Mouse (Mus musculus) embryonic facial prominence, embryonic 10.5 days (tissue): ENCODE data around the gene Sh3gl1. TPM values are rescaled to one million over a fixed set of nuclear protein-coding genes. Genes with fewer than 3 reads are reported as not detected.
"Not testable (repeated sequence)": the region's sequence is repeated elsewhere in the genome, so short reads cannot be mapped to it uniquely, and the experiment has no call there.

Source experiments
- DNase-seq: peaks from one replicate; pipeline ENCODE4 v3.0.0-alpha.2; 2017; ENCODE audit warnings: low spot score
- H3K27ac ChIP-seq: fragments of 300-500 bp; sonication (generic); replicated peaks from 2 replicates; pipeline ENCODE4 v1.5.1; 2016; ENCODE audit warnings: mild to moderate bottlenecking
- H3K27me3 ChIP-seq: fragments of 300-500 bp; sonication (generic); replicated peaks from 2 replicates; pipeline ENCODE4 v1.6.1; 2016; ENCODE audit warnings: low read depth, mild to moderate bottlenecking; ENCODE audit not compliant: poor library complexity, severe bottlenecking
- H3K36me3 ChIP-seq: fragments of 300-500 bp; sonication (generic); replicated peaks from 2 replicates; pipeline ENCODE4 v1.6.1; 2016; ENCODE audit warnings: mild to moderate bottlenecking, moderate library complexity
- H3K4me1 ChIP-seq: fragments of 300-500 bp; sonication (generic); 2 replicates; pipeline ENCODE4 v1.6.1; 2016
- H3K4me3 ChIP-seq: fragments of 300-500 bp; sonication (generic); 2 replicates; pipeline ENCODE4 v1.5.1; 2016; ENCODE audit warnings: mild to moderate bottlenecking, moderate library complexity
- H3K9me3 ChIP-seq: fragments of 300-500 bp; sonication (generic); 2 replicates; pipeline ENCODE4 v1.6.1; 2016; ENCODE audit warnings: mild to moderate bottlenecking
- WGBS: fragments of 180-500 bp; shearing (Covaris S2); methylation state at CpG from one replicate; pipeline ENCODE4 v1.1.7; 2016; 5-methylcytosine and 5-hydroxymethylcytosine counted together
- polyA plus RNA-seq: library from polyadenylated mRNA; unstranded; fragments of >200 nt; fragmentation: Nextera tagmentation; extraction: Ambion mirVana; gene quantifications from 2 replicates; pipeline ENCODE4 v1.2.1, GENCODE M21; 2016

Sh3gl1 gene
- 170 and 173 TPM in 2 replicates for polyA plus RNA-seq

- Histone ChIP-seq H3K9me3 (no peaks in the 10 kb centered on the region), H3K27ac (peak within 1 kb of the TSS; percentile 95), H3K4me1 (peaks cover 40% of the 10 kb centered on the region), H3K27me3 (no peaks in the 10 kb centered on the region), H3K36me3 (peaks cover 36% of the 10 kb centered on the region), H3K4me3 (peak within 1 kb of the TSS; percentile 81)
- under 1% methylated on average over 74 of the region's 74 CpGs for WGBS
- peak; percentile 99 for DNase-seq
Observed at GRCm38 (mm10) chr17:56036176-56036900, at the start of gene Sh3gl1. Sh3gl1 (minus strand) TSS chr17:56036635.

GRCm38 (mm10) chr17:56080781-56081585 lies 44.5 kb upstream of the Sh3gl1 start:
- Histone ChIP-seq H3K27ac (peak overlapping the region; percentile 87), H3K27me3 (no peaks in the 10 kb centered on the region), H3K4me1 (peaks cover 32% of the 10 kb centered on the region), H3K9me3 (no peaks in the 10 kb centered on the region), H3K36me3 (peaks cover 40% of the 10 kb centered on the region), H3K4me3 (peak overlapping the region; percentile 81)
- DNase-seq: peak; percentile 86
- 10% methylated on average over 8 of the region's 8 CpGs for WGBS

GRCm38 (mm10) chr17:56079921-56080320 lies 43.5 kb upstream of the Sh3gl1 start:
- Histone ChIP-seq H3K4me3 (peak overlapping the region; percentile 81), H3K27me3 (no peaks in the 10 kb centered on the region), H3K36me3 (peaks cover 29% of the 10 kb centered on the region), H3K27ac (peak overlapping the region; percentile 87), H3K9me3 (no peaks in the 10 kb centered on the region), H3K4me1 (peaks cover 40% of the 10 kb centered on the region)
- no peak for DNase-seq
- 2% methylated on average over 11 of the region's 11 CpGs for WGBS

- WGBS: under 1% methylated on average over 61 of the region's 61 CpGs
- DNase-seq: peak; percentile 100
- Histone ChIP-seq H3K4me3 (peak within 1 kb of the TSS; percentile 81), H3K4me1 (peaks cover 46% of the 10 kb centered on the region), H3K27ac (peak within 1 kb of the TSS; percentile 87), H3K36me3 (peaks cover 21% of the 10 kb centered on the region), H3K9me3 (no peaks in the 10 kb centered on the region), H3K27me3 (no peaks in the 10 kb centered on the region)
Observed at GRCm38 (mm10) chr17:56078880-56079795, 42.7 kb upstream of the Sh3gl1 start, which contains the start of gene Hdgfl2. Hdgfl2 (plus strand) TSS chr17:56079634.

- Histone ChIP-seq H3K4me1 (peaks cover 54% of the 10 kb centered on the region), H3K4me3 (peak overlapping the region; percentile 81), H3K27ac (peak overlapping the region; percentile 73), H3K36me3 (peaks cover 16% of the 10 kb centered on the region)
- H3K9me3 ChIP-seq, H3K27me3 ChIP-seq, DNase-seq: not testable (repeated sequence)
- whole genome bisulfite sequencing: 65% methylated on average over 9 of the region's 9 CpGs
Observed at GRCm38 (mm10) chr17:56078361-56078760, 41.9 kb upstream of the Sh3gl1 start.

- 91% methylated on average over 5 of the region's 5 CpGs for WGBS
- Histone ChIP-seq H3K27me3 (no peaks in the 10 kb centered on the region), H3K27ac (no peak overlapping the region), H3K4me1 (peaks cover 60% of the 10 kb centered on the region), H3K4me3 (no peak overlapping the region), H3K9me3 (no peaks in the 10 kb centered on the region), H3K36me3 (peaks cover 16% of the 10 kb centered on the region)
- no peak for DNase-seq
Observed at GRCm38 (mm10) chr17:56077523-56077922, 41.1 kb upstream of the Sh3gl1 start.

- peaks cover 35% of the 10 kb centered on the region for H3K4me1 ChIP-seq
- H3K27ac ChIP-seq: peak within 1 kb of the TSS; percentile 91
- peak; percentile 97 for DNase-seq
- under 1% methylated on average over 35 of the region's 35 CpGs for WGBS
- peaks cover 37% of the 10 kb centered on the region for H3K36me3 ChIP-seq
- no peaks in the 10 kb centered on the region for H3K9me3 ChIP-seq
- no peaks in the 10 kb centered on the region for H3K27me3 ChIP-seq
- H3K4me3 ChIP-seq: peak within 1 kb of the TSS; percentile 78
Observed at GRCm38 (mm10) chr17:56074827-56075208, 38.4 kb upstream of the Sh3gl1 start, which contains the start of gene Ubxn6. Ubxn6 (minus strand) TSS chr17:56075028.

GRCm38 (mm10) chr17:56074097-56074826 lies 37.8 kb upstream of the Sh3gl1 start:
- 8% methylated on average over 22 of the region's 22 CpGs for WGBS
- Histone ChIP-seq H3K27ac (peak overlapping the region; percentile 91), H3K4me3 (peak overlapping the region; percentile 78), H3K27me3 (no peaks in the 10 kb centered on the region), H3K4me1 (peaks cover 34% of the 10 kb centered on the region), H3K36me3 (peaks cover 42% of the 10 kb centered on the region), H3K9me3 (no peaks in the 10 kb centered on the region)
- peak; percentile 91 for DNase-seq

GRCm38 (mm10) chr17:56072243-56072642 lies 35.8 kb upstream of the Sh3gl1 start:
- Histone ChIP-seq H3K9me3 (no peaks in the 10 kb centered on the region), H3K27ac (no peak overlapping the region), H3K27me3 (no peaks in the 10 kb centered on the region), H3K4me3 (no peak overlapping the region), H3K36me3 (peaks cover 62% of the 10 kb centered on the region), H3K4me1 (peaks cover 31% of the 10 kb centered on the region)
- WGBS: 89% methylated on average over 5 of the region's 5 CpGs
- DNase-seq: no peak

- H3K27ac ChIP-seq: no peak overlapping the region
- peaks cover 31% of the 10 kb centered on the region for H3K4me1 ChIP-seq
- no peaks in the 10 kb centered on the region for H3K9me3 ChIP-seq
- peaks cover 73% of the 10 kb centered on the region for H3K36me3 ChIP-seq
- no peak for DNase-seq
- no peak overlapping the region for H3K4me3 ChIP-seq
- no peaks in the 10 kb centered on the region for H3K27me3 ChIP-seq
Observed at GRCm38 (mm10) chr17:56071126-56071525, 34.7 kb upstream of the Sh3gl1 start.

- WGBS: 95% methylated on average over 14 of the region's 14 CpGs
- peaks cover 94% of the 10 kb centered on the region for H3K36me3 ChIP-seq
Observed at GRCm38 (mm10) chr17:56069066-56069465, 32.6 kb upstream of the Sh3gl1 start.

More at GRCm38 (mm10) chr17:56069066-56069465, 32.6 kb upstream of the Sh3gl1 start:
- Histone ChIP-seq H3K4me1 (peaks cover 16% of the 10 kb centered on the region), H3K27me3 (no peaks in the 10 kb centered on the region), H3K27ac (no peak overlapping the region), H3K4me3 (no peak overlapping the region), H3K9me3 (no peaks in the 10 kb centered on the region)
- no peak for DNase-seq
